Mouse (Mus musculus) adipose tissue, adult 10 weeks (tissue): ENCODE results near the gene Gm572. TPM values are rescaled to one million over a fixed set of nuclear protein-coding genes. Genes with fewer than 3 reads are reported as not detected.

Experiments
- polyA plus RNA-seq: library from polyadenylated mRNA; stranded (reverse); fragments of 350-450 nt; fragmentation: Illumina TruSeq; extraction: RNeasy Lipid Tissue Mini Kit (QIAGEN cat#74804); gene quantifications from one replicate; pipeline ENCODE4 v1.2.3, GENCODE M21; 2014; ENCODE audit warnings: low read depth, low replicate concordance

Gene Gm572
- polyA plus RNA-seq = not detected

DNA sequence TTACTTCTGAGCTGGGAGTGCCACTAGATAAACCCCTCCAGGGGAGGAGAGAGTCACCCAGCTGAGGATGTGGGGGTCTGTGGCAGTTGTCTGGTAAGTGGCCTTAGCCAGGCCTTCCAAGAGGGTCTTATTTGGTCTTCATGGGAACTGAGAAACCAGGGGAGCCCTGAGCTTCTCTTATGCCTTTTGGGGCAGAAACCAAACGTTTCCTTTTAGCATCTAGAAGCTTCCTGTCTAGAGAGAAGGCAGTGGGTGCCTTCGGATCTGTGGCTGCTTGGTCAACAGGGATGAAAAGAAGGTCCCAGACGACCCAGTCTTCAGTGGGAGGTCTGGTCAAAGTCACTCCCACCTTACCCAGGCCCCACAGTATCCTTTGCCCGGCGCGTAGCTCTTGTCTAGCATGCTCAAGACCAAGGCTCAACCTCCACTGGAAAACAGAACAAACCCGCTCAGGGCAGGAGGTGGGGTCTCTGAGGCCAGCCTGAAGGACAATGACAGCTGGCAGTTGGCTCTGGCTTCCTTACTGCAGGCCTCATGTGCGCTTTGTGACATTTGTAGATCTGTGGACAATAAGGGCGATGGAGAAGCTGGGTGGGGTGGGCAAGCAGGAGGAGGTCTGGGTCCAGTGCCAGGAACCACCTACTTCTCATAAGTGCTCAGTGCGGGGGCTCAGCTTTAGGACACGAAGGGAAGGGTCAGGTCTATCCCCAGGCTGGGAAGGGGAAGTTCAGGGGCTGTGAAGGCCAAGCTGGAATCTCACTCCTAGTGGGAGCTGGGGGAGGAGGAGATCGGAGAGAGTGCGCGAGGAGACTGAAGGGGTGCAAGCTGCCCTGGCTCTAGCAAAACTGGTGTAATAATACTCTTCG, at the start of gene Gm572:
TSS of gene Gm572 (plus strand) at position 27 of the 866 bp plus-strand sequence.

GRCm38 (mm10) chr4:148602357-148603120, 40.6 kb upstream of the Gm572 start, which contains the start of gene Masp2:
Gene Masp2, plus strand, starts transcription at chr4:148602554.

DNA sequence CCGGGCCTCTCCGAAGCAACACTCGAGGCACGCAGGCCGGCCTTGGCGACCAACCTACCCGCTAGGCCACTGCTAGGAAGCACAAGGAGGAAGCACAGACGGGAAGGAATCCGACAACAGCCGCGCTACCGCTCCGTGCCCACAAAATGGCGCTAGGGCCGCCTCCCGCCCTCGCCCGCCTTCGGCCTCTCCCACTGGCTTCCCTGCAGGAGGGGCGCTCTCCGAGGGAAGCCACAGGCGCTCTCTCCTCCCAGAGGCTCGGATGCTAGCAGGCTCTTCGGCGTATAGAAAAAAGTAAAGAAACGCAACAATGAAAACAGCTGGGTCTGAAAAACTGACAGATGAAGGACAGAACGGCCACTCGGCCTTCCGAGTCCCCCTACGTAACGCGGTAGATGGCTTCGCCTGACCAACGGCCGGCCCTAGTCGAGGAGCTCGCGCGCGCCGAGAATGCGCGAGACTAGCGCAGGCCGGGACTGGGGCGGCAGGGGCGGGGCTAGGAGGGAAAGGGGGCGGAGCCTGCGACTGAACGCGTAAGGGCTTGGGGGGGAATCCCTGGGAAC, 16.4 kb upstream of the Gm572 start, which contains the start of gene Tardbp:
TSS of gene Tardbp (minus strand) at position 397 of the 563 bp plus-strand sequence.

Other genes starting within 250 kb of the Gm572 start
- 10.9 TPM for gene Ubiad1, start 198.5 kb upstream of the Gm572 start, polyA plus RNA-seq
- 31.7 TPM for gene Mtor, start 194.7 kb upstream of the Gm572 start, polyA plus RNA-seq
- 10.4 TPM for gene Angptl7, start 142.9 kb upstream of the Gm572 start, polyA plus RNA-seq
- gene Exosc10, start 84.9 kb upstream of the Gm572 start, polyA plus RNA-seq = 32.8 TPM
- gene Srm, start 51.8 kb upstream of the Gm572 start, polyA plus RNA-seq = 45.9 TPM
- 0.62 TPM for gene Masp2, start 40.8 kb upstream of the Gm572 start, polyA plus RNA-seq
- gene Tardbp, start 16.3 kb upstream of the Gm572 start, polyA plus RNA-seq = 234 TPM
- 4.8 TPM for gene Casz1, start 161.1 kb downstream of the Gm572 start, polyA plus RNA-seq